Mouse (Mus musculus): ENCODE results near the gene AC124502.3. TPM values are rescaled to one million over a fixed set of nuclear protein-coding genes. Genes with fewer than 3 reads are reported as not detected.
"Not testable (repeated sequence)": the region's sequence is repeated elsewhere in the genome, so short reads cannot be mapped to it uniquely, and the experiment has no call there.

AC124502.3 gene
- polyA plus RNA-seq, 1 experiment from 2014 or later = 0.54 TPM

GRCm38 (mm10) chr19:5073028-5073427 lies 34.3 kb downstream of the AC124502.3 start:
- peak overlapping the region; percentile 88 for H3K4me2 ChIP-seq
- no peaks in the 10 kb centered on the region for H3K9me3 ChIP-seq (replicated peaks)
- no peak overlapping the region for H3K9ac ChIP-seq
- H3K27ac ChIP-seq (replicated peaks) = peak overlapping the region; percentile 45; the same call in 1 of the 2 replicates
- WGBS (ENCODE audit: insufficient replicate concordance) = 2% methylated on average over 15 of the region's 15 CpGs
- H3K4me3 ChIP-seq (replicated peaks) = peak overlapping the region; percentile 59
- H3K4me1 ChIP-seq (replicated peaks) = peaks cover 51% of the 10 kb centered on the region
- no peaks in the 10 kb centered on the region for H3K36me3 ChIP-seq (replicated peaks)
- H3K27me3 ChIP-seq = peaks cover 68% of the 10 kb centered on the region
- no peak for ATAC-seq (ENCODE audit: insufficient read depth)

- no peak overlapping the region for H3K4me3 ChIP-seq (replicated peaks)
- H3K4me2 ChIP-seq = no peak overlapping the region
- peaks cover 63% of the 10 kb centered on the region for H3K27me3 ChIP-seq
- H3K4me1 ChIP-seq (replicated peaks) = peaks cover 46% of the 10 kb centered on the region
- WGBS (ENCODE audit: insufficient replicate concordance) = 29% methylated on average over 5 of the region's 5 CpGs
- no peak overlapping the region for H3K27ac ChIP-seq (replicated peaks)
- no peak overlapping the region for H3K9ac ChIP-seq
- no peak for ATAC-seq (ENCODE audit: insufficient read depth)
- H3K9me3 ChIP-seq (replicated peaks) = no peaks in the 10 kb centered on the region
- no peaks in the 10 kb centered on the region for H3K36me3 ChIP-seq (replicated peaks)
These were observed 34.8 kb downstream of the AC124502.3 start for GRCm38 (mm10) chr19:5073518-5073917.

- Histone ChIP-seq H3K9ac (no peak overlapping the region), H3K9me3 (replicated peaks) (no peaks in the 10 kb centered on the region), H3K4me3 (replicated peaks) (no peak overlapping the region), H3K4me2 (no peak overlapping the region), H3K36me3 (replicated peaks) (no peaks in the 10 kb centered on the region), H3K27ac (replicated peaks) (no peak overlapping the region), H3K27me3 (peaks cover 75% of the 10 kb centered on the region), H3K4me1 (replicated peaks) (no peaks in the 10 kb centered on the region)
- no peak for ATAC-seq (ENCODE audit: insufficient read depth)
- 76% methylated on average over 1 of the region's 1 CpGs for WGBS (ENCODE audit: insufficient replicate concordance)
These were observed 40.6 kb downstream of the AC124502.3 start for GRCm38 (mm10) chr19:5079279-5079678.

- Histone ChIP-seq H3K4me3 (replicated peaks) (no peak overlapping the region), H3K27ac (replicated peaks) (no peak overlapping the region), H3K36me3 (replicated peaks) (no peaks in the 10 kb centered on the region), H3K27me3 (peaks cover 83% of the 10 kb centered on the region), H3K9ac (no peak overlapping the region), H3K4me2 (no peak overlapping the region), H3K4me1 (replicated peaks) (peaks cover 14% of the 10 kb centered on the region), H3K9me3 (replicated peaks) (no peaks in the 10 kb centered on the region)
- ATAC-seq (ENCODE audit: insufficient read depth) = no peak
- 57% methylated on average over 18 of the region's 18 CpGs for WGBS (ENCODE audit: insufficient replicate concordance)
These were observed 43.3 kb downstream of the AC124502.3 start for GRCm38 (mm10) chr19:5082005-5082404.

- Histone ChIP-seq H3K4me1 (replicated peaks) (peaks cover 20% of the 10 kb centered on the region), H3K27me3 (peaks cover 89% of the 10 kb centered on the region), H3K4me2 (no peak overlapping the region), H3K9me3 (replicated peaks) (no peaks in the 10 kb centered on the region), H3K4me3 (replicated peaks) (no peak overlapping the region), H3K36me3 (replicated peaks) (no peaks in the 10 kb centered on the region), H3K9ac (no peak overlapping the region), H3K27ac (replicated peaks) (no peak overlapping the region)
- WGBS (ENCODE audit: insufficient replicate concordance) = 53% methylated on average over 24 of the region's 24 CpGs
- peak; percentile 9; the same call in 1 of the 2 replicates for ATAC-seq (ENCODE audit: insufficient read depth)
These were observed 43.9 kb downstream of the AC124502.3 start for GRCm38 (mm10) chr19:5082596-5082995.

GRCm38 (mm10) chr19:5083961-5084833 lies 45.5 kb downstream of the AC124502.3 start:
- H3K36me3 ChIP-seq (replicated peaks) = no peaks in the 10 kb centered on the region
- H3K4me3 ChIP-seq (replicated peaks) = no peak overlapping the region
- 45% methylated on average over 3 of the region's 3 CpGs for WGBS (ENCODE audit: insufficient replicate concordance)
- ATAC-seq (ENCODE audit: insufficient read depth) = no peak
- H3K27ac ChIP-seq (replicated peaks) = no peak overlapping the region
- H3K9ac ChIP-seq = no peak overlapping the region
- no peaks in the 10 kb centered on the region for H3K9me3 ChIP-seq (replicated peaks)
- peaks cover 86% of the 10 kb centered on the region for H3K27me3 ChIP-seq
- peaks cover 33% of the 10 kb centered on the region for H3K4me1 ChIP-seq (replicated peaks)
- H3K4me2 ChIP-seq = no peak overlapping the region

GRCm38 (mm10) chr19:5084834-5085144 lies 46.1 kb downstream of the AC124502.3 start:
- Histone ChIP-seq H3K4me3 (replicated peaks) (peak overlapping the region; percentile 58), H3K27ac (replicated peaks) (no peak overlapping the region), H3K4me1 (replicated peaks) (peaks cover 38% of the 10 kb centered on the region), H3K36me3 (replicated peaks) (no peaks in the 10 kb centered on the region), H3K27me3 (peaks cover 80% of the 10 kb centered on the region), H3K9me3 (replicated peaks) (no peaks in the 10 kb centered on the region), H3K9ac (no peak overlapping the region), H3K4me2 (peak overlapping the region; percentile 83)
- ATAC-seq (ENCODE audit: insufficient read depth) = no peak
- 2% methylated on average over 15 of the region's 15 CpGs for WGBS (ENCODE audit: insufficient replicate concordance)

- no peak for ATAC-seq (ENCODE audit: insufficient read depth)
- H3K27me3 ChIP-seq = peaks cover 75% of the 10 kb centered on the region
- under 1% methylated on average over 69 of the region's 69 CpGs for WGBS (ENCODE audit: insufficient replicate concordance)
These were observed 46.6 kb downstream of the AC124502.3 start, which contains the start of gene Tmem151a for GRCm38 (mm10) chr19:5085145-5085863. TSS of gene Tmem151a (minus strand) at chr19:5085531.

GRCm38 (mm10) chr19:5086533-5086932 lies 47.8 kb downstream of the AC124502.3 start:
- H3K9me3 ChIP-seq (replicated peaks); H3K4me2 ChIP-seq; H3K36me3 ChIP-seq (replicated peaks); H3K9ac ChIP-seq; H3K4me3 ChIP-seq (replicated peaks); ATAC-seq (ENCODE audit: insufficient read depth); H3K27ac ChIP-seq (replicated peaks): not testable (repeated sequence)
- Histone ChIP-seq H3K27me3 (peaks cover 63% of the 10 kb centered on the region), H3K4me1 (replicated peaks) (peaks cover 38% of the 10 kb centered on the region)
- WGBS (ENCODE audit: insufficient replicate concordance) = 52% methylated on average over 4 of the region's 4 CpGs

More at GRCm38 (mm10) chr19:5085145-5085863, 46.6 kb downstream of the AC124502.3 start, which contains the start of gene Tmem151a:
- no peak within 1 kb of the TSS for H3K27ac ChIP-seq (replicated peaks)
- H3K9me3 ChIP-seq (replicated peaks) = no peaks in the 10 kb centered on the region
- H3K4me1 ChIP-seq (replicated peaks) = peaks cover 38% of the 10 kb centered on the region
- peak within 1 kb of the TSS; percentile 58 for H3K4me3 ChIP-seq (replicated peaks)
- H3K4me2 ChIP-seq = peak within 1 kb of the TSS; percentile 83
- H3K36me3 ChIP-seq (replicated peaks) = peaks cover under 1% of the 10 kb centered on the region
- peak within 1 kb of the TSS; percentile 30; the same call in 1 of the 2 replicates for H3K9ac ChIP-seq

- peak; percentile 89 for ATAC-seq (ENCODE audit: insufficient read depth)
- WGBS (ENCODE audit: insufficient replicate concordance) = under 1% methylated on average over 58 of the region's 58 CpGs
These were observed 49.4 kb downstream of the AC124502.3 start, which contains the start of gene Yif1a for GRCm38 (mm10) chr19:5087884-5088728. TSS of gene Yif1a (plus strand) at chr19:5088538.

More at GRCm38 (mm10) chr19:5087884-5088728, 49.4 kb downstream of the AC124502.3 start, which contains the start of gene Yif1a:
- peaks cover 15% of the 10 kb centered on the region for H3K36me3 ChIP-seq (replicated peaks)
- H3K9me3 ChIP-seq (replicated peaks) = no peaks in the 10 kb centered on the region
- H3K27me3 ChIP-seq = peaks cover 47% of the 10 kb centered on the region
- peaks cover 38% of the 10 kb centered on the region for H3K4me1 ChIP-seq (replicated peaks)
- peak within 1 kb of the TSS; percentile 84 for H3K4me3 ChIP-seq (replicated peaks)
- H3K4me2 ChIP-seq = peak within 1 kb of the TSS; percentile 93
- H3K9ac ChIP-seq = peak within 1 kb of the TSS; percentile 79
- H3K27ac ChIP-seq (replicated peaks) = peak within 1 kb of the TSS; percentile 86
